Mouse (Mus musculus): ENCODE measurements around the gene Zfp108.

Zfp108 gene

DNA sequence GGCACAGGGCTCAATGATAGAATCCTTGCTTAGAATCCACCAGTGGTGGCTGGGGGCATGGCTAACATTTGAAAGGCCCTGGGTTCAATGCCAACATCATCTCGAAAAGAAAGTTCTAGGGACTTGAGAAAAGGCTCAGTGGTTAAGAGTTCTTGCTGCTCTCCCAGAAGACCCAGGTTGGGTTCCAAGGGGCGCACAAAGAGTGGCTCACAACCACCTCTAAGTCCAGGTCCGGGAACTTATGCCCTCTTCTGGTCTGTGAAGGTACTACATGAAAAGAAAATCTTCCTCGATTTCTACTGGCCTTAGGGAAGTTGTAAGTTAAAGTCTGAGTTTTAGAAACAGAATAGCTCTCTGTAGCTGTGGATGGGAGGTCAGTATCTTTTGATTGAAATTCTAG is 31.5 kb downstream of the Zfp108 start:
- no peak for DNase-seq (ENCODE audit: low read depth, low spot score)

DNA sequence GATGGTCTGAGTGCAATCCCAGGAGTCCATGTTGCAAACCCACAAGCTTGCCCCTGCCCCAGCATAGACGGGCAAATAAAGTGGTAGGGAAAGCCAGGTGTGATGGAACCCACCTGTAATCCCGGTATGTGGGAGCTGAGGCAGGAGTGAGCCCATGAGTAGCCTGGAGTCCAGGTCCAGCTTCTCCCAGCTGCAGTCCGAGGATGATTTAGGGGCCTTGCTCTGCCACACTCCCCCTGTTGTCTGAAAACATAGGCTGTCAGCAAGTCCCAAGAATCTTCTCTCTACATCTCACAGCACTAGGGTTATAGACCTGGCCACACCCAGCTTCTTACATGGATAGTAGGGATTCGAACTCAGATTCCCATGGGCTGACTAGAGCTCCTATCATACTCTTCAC is 32.3 kb downstream of the Zfp108 start:
- no peak for DNase-seq (ENCODE audit: low read depth, low spot score)

DNA sequence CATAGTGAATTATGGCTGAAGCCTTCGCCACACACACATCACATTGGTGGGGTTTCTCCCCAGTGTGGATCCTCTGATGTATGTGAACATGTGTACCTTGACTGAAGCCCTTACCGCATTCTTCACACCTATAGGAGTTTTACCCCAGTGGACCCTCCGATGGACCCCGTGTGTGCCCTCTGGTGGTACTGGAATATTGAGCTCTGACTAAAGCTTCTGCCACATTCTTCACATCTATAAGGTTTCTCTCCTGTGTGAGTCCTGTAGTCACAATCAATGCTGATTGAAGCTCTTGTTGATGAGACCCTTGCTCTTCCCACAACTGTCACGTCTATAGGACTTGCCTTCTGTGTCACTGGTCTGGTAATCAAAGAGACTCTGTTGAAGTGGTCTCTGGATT is 33.1 kb downstream of the Zfp108 start:
- DNase-seq (ENCODE audit: low read depth, low spot score) = no peak

DNA sequence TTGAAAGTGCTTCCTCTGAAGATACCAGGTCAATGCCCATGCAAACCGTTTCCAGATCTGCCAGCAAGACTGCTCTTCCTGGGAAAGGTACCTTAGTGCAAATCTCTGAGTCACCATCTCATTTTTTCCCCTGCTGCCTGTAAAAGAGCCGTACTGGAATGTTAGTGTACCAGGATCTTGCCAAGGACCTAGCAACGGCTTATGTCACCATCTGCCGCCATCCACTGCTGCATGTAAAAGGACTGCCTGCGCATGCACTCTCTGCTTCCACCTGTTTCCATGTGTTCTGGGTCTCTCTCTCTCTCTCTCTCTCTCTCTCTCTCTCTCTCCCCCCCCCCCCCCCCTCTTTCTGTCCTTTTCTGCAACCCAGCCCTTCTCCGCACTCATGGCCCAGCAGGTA is 33.9 kb downstream of the Zfp108 start:
- DNase-seq (ENCODE audit: low read depth, low spot score) = no peak

DNA sequence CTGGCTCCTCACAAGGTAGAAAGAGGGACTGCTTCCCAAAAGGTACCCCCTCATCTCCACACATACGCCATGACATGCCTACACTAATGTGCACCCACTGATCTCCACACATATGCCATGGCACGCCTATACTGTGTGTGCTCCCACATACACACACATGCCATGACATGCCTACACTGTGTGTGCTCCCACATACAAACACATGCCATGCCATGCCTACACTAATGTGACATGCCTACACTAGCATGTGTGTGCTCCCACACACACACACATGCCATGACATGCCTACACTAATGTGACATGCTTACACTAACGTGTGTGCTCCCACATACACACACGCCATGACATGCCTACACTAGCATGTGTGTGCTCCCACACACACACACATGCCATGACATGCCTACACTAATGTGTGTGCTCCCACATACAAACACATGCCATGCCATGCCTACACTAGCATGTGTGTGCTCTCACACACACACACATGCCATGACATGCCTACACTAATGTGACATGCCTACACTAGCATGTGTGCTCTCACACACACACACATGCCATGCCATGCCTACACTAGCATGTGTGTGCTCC is 35.6 kb downstream of the Zfp108 start:
- DNase-seq (ENCODE audit: low read depth, low spot score) = no peak

DNA sequence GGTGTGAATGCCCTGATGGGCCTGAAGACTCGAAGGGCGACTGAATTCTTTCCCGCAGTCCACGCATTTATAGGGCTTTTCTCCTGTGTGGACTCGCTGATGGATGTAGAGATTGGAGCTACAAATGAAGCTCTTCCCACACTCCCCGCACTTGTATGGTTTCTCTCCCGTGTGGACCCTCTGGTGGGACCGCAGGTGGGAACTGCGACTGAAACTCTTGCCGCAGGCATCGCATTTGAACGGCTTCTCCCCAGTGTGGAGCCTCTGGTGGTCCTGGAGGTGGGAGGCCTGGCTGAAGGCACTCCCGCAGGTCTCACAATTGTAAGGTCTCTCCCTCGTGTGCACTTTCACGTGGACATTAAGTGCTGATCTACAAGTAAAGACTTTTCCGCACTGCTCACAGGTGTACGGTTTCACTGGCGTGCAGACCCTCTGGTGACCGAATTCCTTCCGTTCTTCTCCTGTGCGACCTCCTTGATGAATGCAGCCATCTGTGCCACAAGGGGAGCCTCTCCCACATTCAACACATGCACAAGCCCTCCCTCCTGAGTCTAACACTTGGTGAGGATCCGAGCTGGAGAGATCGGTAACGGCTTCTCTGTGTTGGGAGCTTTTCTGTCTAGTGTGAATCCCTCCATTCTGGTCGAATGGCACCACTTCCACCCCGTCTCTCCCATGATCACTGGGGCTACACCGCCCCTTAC is 36.9 kb downstream of the Zfp108 start:
- no peak for DNase-seq (ENCODE audit: low read depth, low spot score)

DNA sequence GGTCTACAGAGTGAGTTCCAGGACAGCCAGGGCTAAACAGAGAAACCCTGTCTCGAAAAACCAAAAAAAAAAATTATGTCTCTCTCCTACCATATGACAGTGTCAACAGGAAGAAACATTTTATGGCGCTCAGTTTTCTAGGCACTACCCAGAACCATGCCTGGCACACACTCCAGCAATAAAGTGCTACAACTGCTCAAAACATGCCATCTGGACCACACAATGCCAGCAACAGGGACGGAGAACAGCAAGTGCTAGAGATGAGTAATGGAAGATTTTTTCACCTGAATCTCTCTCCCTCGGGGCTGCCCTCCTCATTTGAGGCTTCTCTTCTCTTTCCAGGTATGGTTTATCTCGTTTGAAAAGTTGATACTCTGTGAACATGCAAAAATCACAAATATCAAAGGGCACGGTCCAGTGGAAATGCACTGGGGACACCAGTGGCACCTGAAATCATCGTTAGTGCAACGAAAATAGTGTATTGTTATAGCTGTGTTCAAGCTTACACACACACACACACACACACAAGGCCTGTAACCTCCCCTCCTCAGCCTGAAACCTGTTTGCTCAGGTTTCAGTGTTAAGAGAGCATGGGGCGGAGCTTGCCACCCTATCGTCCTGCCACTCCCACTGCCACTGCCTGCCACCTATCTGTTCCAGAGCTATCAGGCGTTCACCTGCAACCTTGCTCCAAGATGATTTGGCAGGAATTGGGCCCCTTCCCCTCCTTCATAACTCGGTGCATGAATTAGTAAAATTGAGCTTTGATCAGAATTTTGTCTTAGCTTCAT is 38.7 kb downstream of the Zfp108 start:
- no peak for DNase-seq (ENCODE audit: low read depth, low spot score)

DNA sequence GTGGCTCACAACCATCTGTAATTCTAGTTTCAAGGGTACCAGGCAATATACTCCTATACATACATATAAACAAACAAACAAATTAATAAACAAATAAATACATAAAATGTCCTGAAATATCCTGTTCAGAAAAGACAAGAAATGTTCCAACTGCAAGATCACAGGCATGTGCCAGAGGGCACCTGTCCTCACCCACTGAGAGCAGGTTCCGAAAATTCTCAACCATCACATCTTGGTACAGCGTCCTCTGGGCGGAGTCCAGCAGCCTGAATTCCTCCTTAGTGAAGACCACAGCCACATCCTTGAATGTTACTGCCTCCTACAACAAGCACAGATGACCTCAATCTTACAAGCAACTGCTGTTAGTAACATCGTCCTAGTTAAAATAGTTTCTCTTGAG is 40.2 kb downstream of the Zfp108 start:
- DNase-seq (ENCODE audit: low read depth, low spot score) = no peak

DNA sequence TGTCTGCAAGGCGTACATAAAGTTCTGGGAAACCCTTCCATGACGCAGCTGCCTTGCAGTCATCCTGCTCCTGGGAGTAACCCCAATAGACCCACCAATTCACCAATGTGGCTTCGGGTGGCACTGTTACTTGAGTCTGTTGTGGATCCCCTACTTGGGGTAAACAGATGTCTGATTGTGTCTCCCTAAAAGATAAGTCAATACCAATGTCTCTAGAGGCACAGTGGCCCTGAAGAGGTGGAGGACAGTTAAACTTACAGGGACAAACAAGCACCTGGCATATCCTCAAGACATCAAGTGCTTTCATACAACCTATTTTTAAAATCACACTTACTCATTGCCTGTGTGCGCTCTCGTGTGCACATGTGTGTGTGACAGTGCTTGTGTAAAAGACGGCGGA is 40.8 kb downstream of the Zfp108 start:
- no peak for DNase-seq (ENCODE audit: low read depth, low spot score)

DNA sequence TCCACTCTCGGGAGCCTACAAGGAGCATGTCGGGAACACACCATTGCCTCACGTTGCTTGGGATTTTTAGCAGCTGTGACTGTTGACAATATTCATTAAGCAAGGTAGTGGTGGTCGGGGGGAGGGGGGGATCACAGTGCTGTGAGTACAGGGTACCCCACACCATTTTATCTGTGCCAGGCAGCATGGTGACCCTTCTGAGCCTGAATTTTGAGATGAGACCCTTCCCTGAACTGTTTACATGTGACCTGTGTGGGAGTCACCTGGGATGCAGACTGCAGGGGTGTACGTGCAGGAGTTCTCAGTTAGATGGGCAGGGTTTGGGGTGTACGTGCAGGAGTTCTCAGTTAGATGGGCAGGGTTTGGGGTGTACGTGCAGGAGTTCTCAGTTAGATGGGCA is 41.8 kb downstream of the Zfp108 start:
- no peak for DNase-seq (ENCODE audit: low read depth, low spot score)

DNA sequence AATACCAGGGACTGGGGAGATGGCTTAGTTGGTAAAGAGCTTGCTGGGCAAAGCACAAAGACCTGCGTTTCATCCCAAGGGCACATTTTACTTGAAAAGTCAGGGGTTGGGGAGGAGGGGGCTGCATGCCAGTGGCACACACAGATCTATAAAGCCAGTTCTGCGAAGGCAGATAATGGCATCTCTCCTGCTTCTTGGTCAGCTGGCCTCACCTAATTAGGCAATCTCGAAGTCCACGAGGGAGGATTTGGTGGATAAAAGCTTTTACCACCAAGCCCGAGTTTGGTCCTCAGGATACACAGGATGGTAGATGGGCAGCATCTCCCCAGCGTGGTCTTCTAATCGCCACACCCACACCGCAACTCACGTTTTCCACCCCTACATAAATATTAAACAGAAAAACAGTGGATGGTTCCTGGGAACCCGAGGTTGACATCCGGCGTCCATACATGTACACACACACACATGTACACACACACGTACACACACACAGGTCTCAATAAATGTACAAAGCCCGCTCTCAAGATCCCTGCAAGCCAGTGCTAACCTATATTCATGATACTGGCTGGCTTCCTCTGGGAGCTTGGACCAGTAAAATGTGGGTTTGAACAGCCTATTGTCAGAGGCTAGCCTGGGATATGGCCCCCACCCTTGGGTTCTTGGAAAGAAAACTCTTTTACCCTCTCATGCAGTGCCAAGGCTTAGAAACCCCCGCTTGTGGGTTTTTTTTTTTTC is 42.9 kb downstream of the Zfp108 start:
- DNase-seq (ENCODE audit: low read depth, low spot score) = no peak

DNA sequence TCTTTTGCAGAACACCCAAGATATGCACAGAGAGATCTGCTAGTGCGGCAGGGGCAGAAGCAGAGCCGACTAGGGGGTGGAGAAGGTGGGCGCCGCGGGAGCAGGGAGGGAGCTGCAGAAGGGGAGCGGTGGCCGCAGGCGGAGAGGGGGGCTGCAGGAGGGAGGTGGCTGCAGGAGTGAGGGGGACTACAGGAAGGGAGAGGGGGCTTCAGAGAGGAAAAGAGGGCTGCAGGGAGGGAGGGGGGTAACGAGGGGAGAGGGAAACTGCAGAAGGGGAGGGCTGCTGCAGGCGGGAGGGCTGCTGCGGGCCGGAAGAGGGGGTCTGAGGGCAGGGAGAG is 44.0 kb downstream of the Zfp108 start:
- DNase-seq (ENCODE audit: low read depth, low spot score) = no peak

DNA sequence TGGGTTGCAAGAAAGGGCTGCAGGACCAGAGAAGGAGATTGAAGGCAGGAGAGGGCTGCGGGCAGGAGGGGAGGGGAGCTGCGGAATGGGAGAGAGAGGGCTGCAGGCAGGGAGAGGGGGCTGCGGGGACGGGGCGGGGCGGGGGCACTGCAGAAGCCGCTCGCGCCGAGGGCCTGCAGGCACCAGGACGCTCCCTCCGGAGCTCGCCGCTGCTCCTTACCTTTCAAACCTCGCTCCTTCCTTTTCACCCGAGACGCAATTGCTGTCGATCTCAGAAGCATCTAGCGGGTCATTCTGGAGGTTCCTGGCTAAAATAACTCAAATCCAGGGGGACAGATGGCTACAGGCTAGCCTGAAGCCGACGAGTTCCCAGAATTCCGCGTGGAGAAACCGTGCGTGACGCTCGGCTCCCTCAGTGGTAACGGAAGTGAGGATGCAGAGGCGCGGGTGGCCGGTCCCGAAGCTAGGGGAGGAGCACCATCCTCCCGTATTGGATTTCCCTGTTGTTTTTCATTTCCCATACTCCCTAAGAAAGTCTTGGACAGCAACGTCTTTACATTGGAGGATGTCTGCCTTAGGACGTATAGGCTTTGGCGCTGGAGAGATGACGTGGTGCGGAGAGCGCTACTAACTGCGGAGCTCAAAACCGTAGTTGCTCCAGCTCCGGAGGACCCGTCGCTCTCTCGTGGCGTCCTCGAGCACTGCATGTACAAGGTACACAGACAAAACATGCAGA is 44.5 kb downstream of the Zfp108 start:
- DNase-seq (ENCODE audit: low read depth, low spot score) = peak; percentile 73

DNA sequence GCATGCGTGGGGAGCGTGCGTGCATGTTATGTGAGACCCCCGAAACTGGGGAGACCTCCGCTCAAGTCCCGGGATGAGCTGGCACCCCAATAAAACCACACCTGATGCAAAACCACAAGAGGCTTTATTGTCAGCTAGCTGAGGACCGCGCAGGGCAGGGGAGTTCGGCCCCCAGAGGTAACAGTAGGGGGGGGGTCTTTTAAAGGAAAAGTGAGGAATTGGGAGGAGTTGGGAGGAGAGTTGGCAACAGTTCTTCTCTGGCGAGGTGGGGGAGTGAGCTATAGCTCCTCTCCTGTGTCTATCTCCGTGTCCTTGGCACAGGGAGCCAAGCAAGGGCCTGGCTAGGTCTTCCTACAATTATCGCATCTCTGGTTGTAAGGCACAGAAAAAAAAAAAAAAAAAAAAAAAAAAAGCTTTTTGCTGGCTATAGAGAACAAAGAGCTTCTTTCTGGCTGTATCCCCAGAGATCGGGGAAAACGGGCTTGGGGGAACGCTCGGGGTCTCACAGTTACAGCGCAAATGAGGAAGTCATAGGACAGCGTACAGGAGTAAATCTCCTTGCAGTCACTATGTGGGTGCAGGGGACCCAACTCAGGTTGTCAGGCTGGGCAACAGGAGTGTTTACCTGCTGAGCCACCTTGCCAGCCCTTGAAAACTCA is 45.4 kb downstream of the Zfp108 start:
- DNase-seq (ENCODE audit: low read depth, low spot score) = no peak

DNA sequence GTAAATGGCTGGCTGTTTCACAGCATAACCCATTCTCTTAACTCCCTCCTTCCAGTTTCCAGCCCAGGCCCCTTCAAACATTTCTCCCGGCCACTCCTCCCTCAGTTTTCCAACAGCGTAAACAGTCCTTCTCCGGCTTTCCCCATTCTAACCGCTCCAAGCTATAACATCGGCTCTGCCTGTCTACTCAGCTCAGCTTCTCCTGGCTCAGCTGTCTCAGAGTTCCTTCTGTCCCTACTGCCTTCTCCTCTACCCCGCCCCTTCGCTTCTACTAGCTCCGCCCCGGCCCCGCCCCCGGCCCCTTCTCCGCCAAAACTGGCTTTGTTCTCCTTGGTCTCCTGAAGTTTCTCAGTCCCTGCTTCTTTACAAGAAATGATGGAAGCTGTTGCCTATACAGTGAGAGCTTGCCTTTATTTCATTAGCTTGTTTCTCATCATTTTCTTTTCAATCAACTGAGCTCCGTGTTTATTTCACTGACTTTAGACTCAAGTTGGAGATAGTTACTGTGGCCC is 46.2 kb downstream of the Zfp108 start, which contains the start of gene Zfp61:
Zfp61 (minus strand) TSS at position 462 of the 512 bp plus-strand sequence.
- DNase-seq (ENCODE audit: low read depth, low spot score) = no peak
